Mouse (Mus musculus) liver, embryonic 14.5 days (tissue): ENCODE measurements around the gene Tpi1.

Experiments
- CTCF ChIP-seq: IDR thresholded peaks from 2 replicates; pipeline ENCODE4 v1.5.1; 2016; ENCODE audit warnings: antibody characterized with exemption, low read depth, control low read depth
- EP300 ChIP-seq: IDR thresholded peaks from 2 replicates; pipeline ENCODE4 v1.6.1; 2016; ENCODE audit warnings: antibody characterized with exemption, low read depth

- TF ChIP-seq CTCF (no peak), EP300 (no peak)
These were observed 31.7 kb downstream of the Tpi1 start for GRCm38 (mm10) chr6:124782436-124782835.
